Mouse (Mus musculus) naive thymus-derived CD4-positive, alpha-beta T cell, adult 2 months (primary cell): Measurements from ENCODE around the gene Akap6.

Experiments
- DNase-seq: peaks from one replicate; pipeline ENCODE4 v3.0.0-alpha.2; 2011; ENCODE audit warnings: low read depth

The Akap6 gene

GRCm38 (mm10) chr12:52910345-52910744, 211.2 kb downstream of the Akap6 start:
- no peak for DNase-seq

GRCm38 (mm10) chr12:52910819-52911218, 211.6 kb downstream of the Akap6 start:
- peak; percentile 69 for DNase-seq

- peak; percentile 23 for DNase-seq
These were observed 219.8 kb downstream of the Akap6 start for GRCm38 (mm10) chr12:52918939-52919338.

- DNase-seq = no peak
These were observed 223.3 kb downstream of the Akap6 start for GRCm38 (mm10) chr12:52922510-52922909.

- no peak for DNase-seq
These were observed 226.3 kb downstream of the Akap6 start for GRCm38 (mm10) chr12:52925448-52925847.

GRCm38 (mm10) chr12:52933832-52934231, 234.6 kb downstream of the Akap6 start:
- DNase-seq = no peak

GRCm38 (mm10) chr12:52934989-52935388, 235.8 kb downstream of the Akap6 start:
- DNase-seq = no peak

- no peak for DNase-seq
These were observed 239.6 kb downstream of the Akap6 start for GRCm38 (mm10) chr12:52938786-52939185.

- DNase-seq = peak; percentile 5
These were observed 240.3 kb downstream of the Akap6 start for GRCm38 (mm10) chr12:52939324-52939946.

- DNase-seq = no peak
These were observed 242.8 kb downstream of the Akap6 start for GRCm38 (mm10) chr12:52941941-52942340.

- DNase-seq = no peak
These were observed 245.1 kb downstream of the Akap6 start for GRCm38 (mm10) chr12:52944274-52944673.

GRCm38 (mm10) chr12:52944949-52945348, 245.8 kb downstream of the Akap6 start:
- no peak for DNase-seq

- no peak for DNase-seq
These were observed 251.5 kb downstream of the Akap6 start for GRCm38 (mm10) chr12:52950660-52951059.

GRCm38 (mm10) chr12:52957587-52957986, 258.4 kb downstream of the Akap6 start:
- DNase-seq = no peak

- no peak for DNase-seq
These were observed 258.8 kb downstream of the Akap6 start for GRCm38 (mm10) chr12:52957994-52958393.

GRCm38 (mm10) chr12:52991745-52992144, 292.6 kb downstream of the Akap6 start:
- DNase-seq = no peak

- no peak for DNase-seq
These were observed 313.2 kb downstream of the Akap6 start for GRCm38 (mm10) chr12:53012336-53012735.

GRCm38 (mm10) chr12:53014539-53014938, 315.4 kb downstream of the Akap6 start:
- DNase-seq = no peak

GRCm38 (mm10) chr12:53024575-53025246, 325.5 kb downstream of the Akap6 start:
- DNase-seq = no peak

GRCm38 (mm10) chr12:53027308-53027707, 328.1 kb downstream of the Akap6 start:
- no peak for DNase-seq

GRCm38 (mm10) chr12:53028926-53029325, 329.7 kb downstream of the Akap6 start:
- no peak for DNase-seq

- no peak for DNase-seq
These were observed 330.7 kb downstream of the Akap6 start for GRCm38 (mm10) chr12:53029910-53030309.

GRCm38 (mm10) chr12:53032762-53033161, 333.6 kb downstream of the Akap6 start:
- DNase-seq = peak; percentile 8

- no peak for DNase-seq
These were observed 334.3 kb downstream of the Akap6 start for GRCm38 (mm10) chr12:53033404-53033913.
